Mouse (Mus musculus) CH12.LX (cell line): ENCODE measurements at regions not wholly inside any gene's neighbourhood (a gene's known extent, or its start where the extent isn't known, plus 50 kb on each side); places are given as distances from the start of the nearest gene placed in this dataset.

Experiments
- DNase-seq: peaks from one replicate; pipeline ENCODE4 v3.0.0-alpha.2; 2013; ENCODE audit errors: extremely low read depth
- H3K27ac ChIP-seq: 2 replicates; pipeline ENCODE4 v1.5.1; 2012; ENCODE audit warnings: low read depth, mild to moderate bottlenecking, control low read depth, moderate library complexity; ENCODE audit not compliant: insufficient read depth
- H3K27me3 ChIP-seq: replicated peaks from 2 replicates; pipeline ENCODE3; 2012; ENCODE audit warnings: inconsistent platforms
- H3K36me3 ChIP-seq, 2 experiments: replicated peaks in 1 of 2; 2 replicates each; pipeline versions ENCODE3 to v1.6.1; 2012; ENCODE audit warnings: inconsistent platforms in 1 of 2, low read length in 1 of 2, mild to moderate bottlenecking in 1 of 2, mixed read lengths in 1 of 2, moderate library complexity in 1 of 2; ENCODE audit not compliant: control insufficient read depth in 1 of 2, insufficient read depth in 1 of 2
- H3K4me1 ChIP-seq, 2 experiments: 2 replicates each; pipeline ENCODE4 v1.6.1; 2012; ENCODE audit warnings: inconsistent platforms in 1 of 2, moderate library complexity in 1 of 2; ENCODE audit not compliant: insufficient read depth in 2 of 2, control insufficient read depth in 1 of 2
- H3K4me2 ChIP-seq: 2 replicates; pipeline ENCODE4 v1.6.1; 2012; ENCODE audit warnings: low read depth, mild to moderate bottlenecking, control low read depth; ENCODE audit not compliant: poor library complexity, insufficient read depth, severe bottlenecking
- H3K4me3 ChIP-seq, 3 experiments: fragments of 150-350 bp in 1 of 3; sonication (generic) in 1 of 3; replicated peaks in 1 of 3; 2 replicates each; pipeline versions ENCODE3 to v1.5.1; 2011 to 2012; ENCODE audit warnings: low read depth in 2 of 3, low read length in 2 of 3, mild to moderate bottlenecking in 2 of 3, moderate library complexity in 2 of 3, control low read depth in 1 of 3, improper control_type of control experiment in 1 of 3, inconsistent platforms in 1 of 3, mixed read lengths in 1 of 3; ENCODE audit not compliant: poor library complexity in 1 of 3
- H3K79me2 ChIP-seq: replicated peaks from 2 replicates; pipeline ENCODE4 v1.6.1; 2012; ENCODE audit warnings: mild to moderate bottlenecking, moderate library complexity; ENCODE audit not compliant: control insufficient read depth, poor library complexity, insufficient read depth, severe bottlenecking; ENCODE audit errors: extremely low read depth
- H3K9ac ChIP-seq: 2 replicates; pipeline ENCODE4 v1.6.1; 2012; ENCODE audit warnings: low read depth, mild to moderate bottlenecking, control low read depth, moderate library complexity; ENCODE audit not compliant: insufficient read depth
- H3K9me3 ChIP-seq: replicated peaks from 2 replicates; pipeline ENCODE3; 2012; ENCODE audit warnings: low read length, inconsistent platforms, mixed read lengths
- BHLHE40 ChIP-seq: IDR thresholded peaks from 2 replicates; pipeline ENCODE4 v1.6.1; 2011; ENCODE audit warnings: mild to moderate bottlenecking, low read depth, low read length, improper control_type of control experiment
- CHD1 ChIP-seq: IDR thresholded peaks from 2 replicates; pipeline ENCODE4 v1.6.1; 2012; ENCODE audit warnings: low read depth, low read length, improper control_type of control experiment, inconsistent platforms
- CHD2 ChIP-seq: IDR thresholded peaks from 2 replicates; pipeline ENCODE4 v1.6.1; 2011; ENCODE audit warnings: low read length, improper control_type of control experiment
- CTCF ChIP-seq, 2 experiments: IDR thresholded peaks in 1 of 2; conservative IDR thresholded peaks in 1 of 2; 2 replicates each; pipeline ENCODE4 v1.5.1; 2011 to 2012; ENCODE audit warnings: low read depth in 2 of 2, low read length in 2 of 2, improper control_type of control experiment in 1 of 2, inconsistent platforms in 1 of 2, mild to moderate bottlenecking in 1 of 2, moderate library complexity in 1 of 2
- ELF1 ChIP-seq: IDR thresholded peaks from 2 replicates; pipeline ENCODE4 v1.6.1; 2014; ENCODE audit warnings: low read depth, mild to moderate bottlenecking, inconsistent platforms, low read length, improper control_type of control experiment
- EP300 ChIP-seq: IDR thresholded peaks from 2 replicates; pipeline ENCODE4 v1.6.1; 2011; ENCODE audit warnings: low read length, improper control_type of control experiment
- HCFC1 ChIP-seq: IDR thresholded peaks from 2 replicates; pipeline ENCODE4 v1.6.1; 2012; ENCODE audit warnings: low read depth, mild to moderate bottlenecking, inconsistent platforms, low read length, improper control_type of control experiment
- IRF4 ChIP-seq: IDR thresholded peaks from 2 replicates; pipeline ENCODE4 v1.6.1; 2014; ENCODE audit warnings: low read depth, mild to moderate bottlenecking, inconsistent platforms, low read length, improper control_type of control experiment
- MAX ChIP-seq: IDR thresholded peaks from 2 replicates; pipeline ENCODE4 v1.6.1; 2011; ENCODE audit warnings: low read length, improper control_type of control experiment
- NELFE ChIP-seq: IDR thresholded peaks from 2 replicates; pipeline ENCODE4 v1.6.1; 2011; ENCODE audit warnings: low read depth, low read length, improper control_type of control experiment
- RAD21 ChIP-seq: IDR thresholded peaks from 2 replicates; pipeline ENCODE4 v1.6.1; 2011; ENCODE audit warnings: low read depth, mild to moderate bottlenecking, low read length, improper control_type of control experiment, moderate library complexity
- RCOR1 ChIP-seq: conservative IDR thresholded peaks from 2 replicates; pipeline ENCODE4 v1.6.1; 2012; ENCODE audit warnings: low read depth, mild to moderate bottlenecking, inconsistent platforms, low read length, improper control_type of control experiment
- SIN3A ChIP-seq: IDR thresholded peaks from 2 replicates; pipeline ENCODE4 v1.6.1; 2012; ENCODE audit warnings: low read length, improper control_type of control experiment, inconsistent platforms
- SMC3 ChIP-seq: IDR thresholded peaks from 2 replicates; pipeline ENCODE4 v1.6.1; 2011; ENCODE audit warnings: low read depth, low read length, improper control_type of control experiment
- USF1 ChIP-seq: IDR thresholded peaks from 2 replicates; pipeline ENCODE4 v1.6.1; 2014; ENCODE audit warnings: low read depth, mild to moderate bottlenecking, inconsistent platforms, low read length, improper control_type of control experiment
- ZKSCAN1 ChIP-seq: IDR thresholded peaks from 2 replicates; pipeline ENCODE4 v1.6.1; 2012; ENCODE audit warnings: low read depth, inconsistent platforms, low read length, improper control_type of control experiment, borderline replicate concordance
- ZNF384 ChIP-seq: IDR thresholded peaks from 2 replicates; pipeline ENCODE4 v1.6.1; 2012; ENCODE audit warnings: low read depth, low read length, improper control_type of control experiment, inconsistent platforms
- dilution Hi-C: fragments of 300-500 bp; cut with MboI; formaldehyde crosslinking; loops from 2 replicates; pipeline ENCODE4 v1.14.3; 2020; ENCODE audit warnings: low sequenced_read_pairs; ENCODE audit not compliant: extremely low pct_unique_long_range_greater_than_20kb, extremely low pct_ligation_motif_present
- in situ Hi-C: fragments of 300-500 bp; cut with MboI; formaldehyde crosslinking; loops from 3 replicates; pipeline ENCODE4 v1.14.3; 2019; ENCODE audit warnings: low sequenced_read_pairs, low pct_ligation_motif_present, low pct_unique_long_range_greater_than_20kb, mixed read lengths

GRCm38 (mm10) chr13:46355975-46356374, 62.3 kb upstream of the Rbm24 start:
- peak; percentile 57; the same call in 1 of the 2 replicates for TF ChIP-seq CHD1
- TF ChIP-seq IRF4: 0 out of 2 replicates have a peak, but pooled peaks have one; percentile 20
- no peak for TF ChIP-seq RAD21
- TF ChIP-seq MAX: no peak
- TF ChIP-seq CHD2: no peak
- TF ChIP-seq BHLHE40: no peak
- TF ChIP-seq ZNF384: peak; percentile 45; the same call in 1 of the 2 replicates
- 0 out of 2 replicates have a peak, but pooled peaks have one; percentile 32 for TF ChIP-seq SIN3A
- TF ChIP-seq NELFE: no peak
- TF ChIP-seq, all 38 proteins: peak for 4
- no peaks in the 10 kb centered on the region for H3K27me3 ChIP-seq
- in situ Hi-C loops (no loop called here), dilution Hi-C loops (no loop called here)
- H3K9me3 ChIP-seq: no peaks in the 10 kb centered on the region
- peak overlapping the region; percentile 74 for H3K4me2 ChIP-seq
- peaks cover 0 to 24% of the 10 kb centered on the region in 2 experiments; a peak in 2 of 4 replicates for H3K4me1 ChIP-seq
- H3K4me3 ChIP-seq: no peak overlapping the region
- no peaks in the 10 kb centered on the region for H3K79me2 ChIP-seq
- no peak overlapping the region for H3K27ac ChIP-seq
- H3K9ac ChIP-seq: no peak overlapping the region; the same call in 1 of the 2 replicates
- no peak for DNase-seq
- H3K36me3 ChIP-seq: no peaks in the 10 kb centered on the region

GRCm38 (mm10) chr13:46357037-46357436, 61.2 kb upstream of the Rbm24 start:
- no peak overlapping the region for H3K4me3 ChIP-seq
- in situ Hi-C loops: no loop called here

More at GRCm38 (mm10) chr13:46357037-46357436, 61.2 kb upstream of the Rbm24 start:
- DNase-seq: no peak
- H3K9ac ChIP-seq: no peak overlapping the region
- H3K27me3 ChIP-seq: no peaks in the 10 kb centered on the region
- dilution Hi-C loops: no loop called here
- H3K27ac ChIP-seq: no peak overlapping the region
- no peaks in the 10 kb centered on the region for H3K9me3 ChIP-seq
- H3K36me3 ChIP-seq: no peaks in the 10 kb centered on the region
- H3K79me2 ChIP-seq: no peaks in the 10 kb centered on the region
- peaks cover 0 to 24% of the 10 kb centered on the region in 2 experiments; a peak in 2 of 4 replicates for H3K4me1 ChIP-seq
- H3K4me2 ChIP-seq: no peak overlapping the region
- TF ChIP-seq SIN3A: no peak
- TF ChIP-seq ELF1: no peak
- peak; percentile 9; the same call in 1 of the 2 replicates for TF ChIP-seq SMC3
- peak; percentile 13 for TF ChIP-seq RAD21
- TF ChIP-seq RCOR1: no peak
- TF ChIP-seq HCFC1: no peak
- no peak for TF ChIP-seq CHD2
- no peak for TF ChIP-seq ZKSCAN1
- peak in 1 of 2 experiments; percentile 24; a peak in 1 of 4 replicates for TF ChIP-seq CTCF (conservative IDR thresholded peaks at IDR 0.05 in 1 of 2, IDR thresholded peaks at IDR 0.05 in 1 of 2; ENCODE audit: low read depth in 2 of 2, low read length in 2 of 2)
- TF ChIP-seq USF1: no peak
- no peak for TF ChIP-seq EP300
